Mouse (Mus musculus) spleen, adult 18-20 months (tissue): ENCODE data around the gene Rab39b.

Experiments
- DNase-seq, 2 experiments: peaks; one replicate each; pipeline ENCODE4 v3.0.0; 2022; ENCODE audit warnings: mixed read lengths in 2 of 2

Gene Rab39b

DNA sequence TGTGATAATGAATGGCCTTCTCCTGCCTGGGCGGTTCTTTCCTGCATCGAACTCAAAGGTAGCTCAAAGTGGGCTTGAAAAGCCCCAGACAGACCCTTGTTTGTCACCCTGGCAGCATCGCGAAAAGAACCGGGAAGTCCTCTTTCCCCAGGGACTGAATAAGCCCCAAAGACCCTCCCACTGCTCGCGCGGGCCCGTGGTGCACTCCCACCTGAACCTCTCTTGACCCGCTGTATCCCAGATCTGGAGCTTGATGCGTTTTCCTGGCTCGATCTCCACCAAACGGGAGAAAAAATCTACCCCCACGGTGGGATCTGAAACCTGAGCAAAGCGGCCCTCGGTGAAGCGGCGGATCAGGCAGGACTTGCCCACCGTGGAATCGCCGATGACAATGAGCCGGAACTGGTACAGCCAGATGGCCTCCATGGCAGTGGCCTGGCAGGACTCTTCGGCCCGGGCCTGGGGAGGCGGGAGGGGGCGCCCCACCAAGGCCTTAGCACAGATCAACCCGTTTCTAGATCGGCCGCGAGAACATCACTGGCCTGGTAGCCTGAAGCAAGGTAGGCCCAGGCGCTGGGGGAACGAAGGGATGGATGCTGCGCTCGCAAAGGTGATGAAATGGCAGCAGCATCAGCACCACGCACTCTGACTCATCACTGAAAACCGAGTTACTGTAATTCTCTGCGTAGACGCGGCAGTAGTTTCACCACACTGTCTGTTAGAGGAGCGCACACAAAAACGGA, at the start of gene Rab39b:
Gene Rab39b, minus strand, starts transcription at position 650 of the 743 bp plus-strand sequence.
- DNase-seq, result peak; percentile 1 to 5

DNA sequence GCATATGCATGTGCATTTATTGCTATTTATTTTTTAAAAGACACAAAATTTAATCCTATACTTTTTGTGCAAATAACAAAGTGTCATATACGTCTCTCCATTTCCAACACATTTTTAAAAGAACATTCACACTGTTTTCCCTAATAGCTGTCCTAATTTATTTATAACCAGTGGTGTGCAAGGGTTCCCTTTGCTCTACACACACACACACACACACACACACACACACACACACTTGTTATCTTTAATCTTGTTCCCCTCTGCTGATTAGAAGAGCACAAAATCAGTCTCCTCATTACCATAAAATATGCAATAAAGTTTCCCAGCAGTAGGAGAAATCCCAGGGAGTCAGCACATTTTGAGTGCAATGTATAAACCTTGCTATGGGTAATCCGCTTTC, 508 bp upstream of the Rab39b start:
- no peak for DNase-seq
